Mouse (Mus musculus) embryo, embryonic 11.5 days (tissue): ENCODE data around the gene Vps13d.

Source experiments
- DNase-seq: peaks from one replicate; pipeline ENCODE4 v3.0.0-alpha.2; 2012; ENCODE audit warnings: low read depth, low spot score

Gene Vps13d

GRCm38 (mm10) chr4:145037631-145038416 lies 157.0 kb downstream of the Vps13d start:
- DNase-seq = no peak

DNA sequence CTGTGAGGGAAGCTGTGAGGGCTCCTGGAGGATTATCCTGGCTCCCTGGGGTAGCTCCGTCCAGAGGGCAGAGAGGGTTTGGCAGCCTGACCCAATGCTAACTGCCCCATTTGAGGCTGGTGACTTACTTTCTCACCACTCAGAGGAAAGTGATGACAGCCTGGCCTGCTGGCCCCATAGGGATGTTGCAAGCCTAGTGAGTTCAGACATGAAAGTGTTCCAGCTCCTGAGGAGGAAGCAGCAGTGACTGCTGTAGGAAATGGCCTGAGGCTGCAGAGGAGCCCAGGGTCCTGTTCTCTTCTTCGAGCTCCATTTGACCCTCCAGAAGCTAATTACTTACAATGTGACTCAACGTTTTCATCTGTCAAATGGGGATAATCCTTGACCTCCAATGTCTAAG lies 157.8 kb downstream of the Vps13d start:
- DNase-seq = no peak

DNA sequence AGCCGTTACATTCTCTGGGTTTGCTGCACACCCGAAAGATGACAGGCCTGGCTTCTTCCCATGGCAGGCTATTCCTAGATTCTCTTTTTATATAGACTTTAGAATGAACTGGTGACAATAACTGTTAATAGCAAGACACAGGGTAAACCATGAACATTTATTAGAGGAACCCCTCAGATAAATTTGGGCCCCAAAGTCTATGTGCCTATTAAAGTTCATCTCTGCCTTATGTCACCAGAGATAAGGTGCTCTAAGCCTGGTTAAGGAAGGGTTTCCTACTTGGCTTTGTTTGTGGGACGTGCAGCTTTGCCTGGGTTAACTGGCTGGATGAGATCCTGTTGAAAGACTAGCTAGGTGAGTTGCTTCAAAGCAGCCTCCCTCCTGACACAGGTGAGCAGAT lies 159.4 kb downstream of the Vps13d start:
- DNase-seq = no peak

DNA sequence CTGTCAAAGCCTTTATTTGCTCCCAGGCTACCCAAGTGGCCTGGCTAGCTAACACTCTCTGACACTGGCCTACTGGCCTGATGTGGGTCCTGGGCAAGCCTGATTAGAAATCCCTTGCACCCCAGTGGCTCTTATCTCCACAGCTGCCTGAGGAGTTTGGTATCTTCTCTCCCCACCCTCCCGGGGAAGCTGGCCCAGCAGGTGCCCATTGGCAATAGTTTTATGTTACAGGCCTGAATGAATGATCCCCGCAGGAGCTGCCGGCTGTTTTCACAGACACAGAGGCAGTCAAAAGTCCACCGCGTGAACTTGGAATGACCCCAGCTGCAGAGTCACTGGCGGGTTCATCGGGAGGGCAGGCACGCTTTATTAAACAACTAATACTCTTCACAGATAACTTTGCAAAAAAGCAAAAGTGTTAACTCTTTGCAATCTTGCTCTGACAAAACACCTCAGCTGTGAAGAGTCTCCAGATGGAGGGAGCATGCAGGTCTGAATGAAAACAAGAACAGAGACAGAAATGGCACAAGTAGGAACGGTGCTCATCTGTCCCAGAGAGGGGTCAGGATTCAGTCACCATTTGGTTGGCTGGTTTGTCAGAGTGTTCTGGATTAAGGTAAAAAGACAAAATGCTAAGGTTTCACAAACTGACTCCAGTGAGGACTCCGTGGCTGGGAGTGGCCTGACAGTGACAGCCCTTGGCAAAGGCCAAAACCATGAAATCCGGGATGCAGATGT lies 160.1 kb downstream of the Vps13d start:
- peak; percentile 61 for DNase-seq

- DNase-seq = no peak
Observed at GRCm38 (mm10) chr4:145033392-145033791, 161.4 kb downstream of the Vps13d start.

DNA sequence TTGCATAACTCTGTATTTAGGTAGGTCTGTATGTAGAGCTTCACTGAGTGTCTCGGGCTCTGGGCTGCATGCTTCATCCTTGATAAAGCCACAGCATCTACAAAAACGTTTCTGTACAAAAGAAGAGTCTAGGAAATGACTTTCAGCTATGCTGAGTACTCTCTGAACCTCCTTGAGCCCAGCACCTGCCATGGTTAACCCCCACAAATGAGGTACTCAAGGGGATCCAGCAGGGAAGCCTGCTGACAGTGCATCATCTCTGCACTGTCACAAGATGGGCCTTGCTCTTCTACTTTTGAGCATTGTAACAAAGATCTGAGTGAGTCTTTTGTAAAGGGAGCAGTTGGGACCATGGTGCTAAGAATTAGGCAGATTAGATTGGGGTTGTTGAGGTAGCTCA lies 162.2 kb downstream of the Vps13d start:
- no peak for DNase-seq

GRCm38 (mm10) chr4:145031510-145031909 lies 163.3 kb downstream of the Vps13d start:
- no peak for DNase-seq

- DNase-seq = no peak
Observed at GRCm38 (mm10) chr4:145026449-145026851, 168.4 kb downstream of the Vps13d start.

DNA sequence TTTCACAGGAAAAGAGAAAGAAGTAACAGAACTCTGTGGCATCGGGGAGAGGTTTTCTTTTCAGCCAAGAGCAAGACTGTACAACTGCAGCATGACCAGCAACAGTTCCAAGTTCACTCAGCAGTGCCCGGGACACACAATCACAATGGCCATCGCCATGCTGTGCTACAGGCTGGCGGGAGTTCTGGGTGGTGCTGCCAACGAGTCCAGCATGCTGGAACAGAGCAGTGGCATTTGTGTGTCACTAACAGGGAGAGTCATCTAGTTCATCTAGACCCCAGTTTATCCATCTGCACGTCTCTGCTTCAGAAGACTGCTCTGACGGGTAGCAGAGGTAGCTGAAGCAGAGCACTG lies 169.4 kb downstream of the Vps13d start:
- no peak for DNase-seq

DNA sequence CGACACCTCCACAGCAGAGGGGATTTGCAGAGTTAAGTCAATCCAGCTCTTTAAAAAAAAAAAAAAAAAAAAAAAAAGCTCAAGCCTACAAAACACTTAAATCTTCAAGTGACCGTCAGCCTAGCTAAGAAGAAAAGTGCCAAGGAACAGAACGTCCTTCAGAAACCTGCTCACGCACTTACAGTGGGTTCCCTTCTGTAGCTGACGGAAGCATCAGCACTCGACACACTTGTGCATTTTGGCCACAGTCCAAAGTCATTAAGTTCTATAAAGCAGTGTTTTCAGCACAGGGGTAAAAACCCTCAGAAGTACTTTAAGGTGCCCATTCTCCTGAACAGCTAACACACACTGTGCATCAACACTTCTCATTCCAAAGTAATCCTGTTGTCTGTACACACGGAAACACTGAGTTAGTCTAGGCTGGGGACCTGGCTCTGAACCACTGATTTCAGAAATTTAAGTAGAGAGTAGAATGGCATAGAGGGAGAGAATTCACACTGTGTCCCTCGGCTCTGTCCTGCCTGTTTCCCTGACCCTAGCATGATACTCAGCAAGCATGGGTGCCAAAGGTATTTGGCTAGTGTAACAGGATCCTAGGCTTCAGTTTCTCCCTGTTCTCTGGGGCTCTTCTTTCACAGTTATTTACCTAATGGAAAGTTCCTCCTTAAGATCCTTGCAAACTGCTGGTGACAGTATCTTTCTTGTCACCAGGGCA lies 170.0 kb downstream of the Vps13d start:
- no peak for DNase-seq

DNA sequence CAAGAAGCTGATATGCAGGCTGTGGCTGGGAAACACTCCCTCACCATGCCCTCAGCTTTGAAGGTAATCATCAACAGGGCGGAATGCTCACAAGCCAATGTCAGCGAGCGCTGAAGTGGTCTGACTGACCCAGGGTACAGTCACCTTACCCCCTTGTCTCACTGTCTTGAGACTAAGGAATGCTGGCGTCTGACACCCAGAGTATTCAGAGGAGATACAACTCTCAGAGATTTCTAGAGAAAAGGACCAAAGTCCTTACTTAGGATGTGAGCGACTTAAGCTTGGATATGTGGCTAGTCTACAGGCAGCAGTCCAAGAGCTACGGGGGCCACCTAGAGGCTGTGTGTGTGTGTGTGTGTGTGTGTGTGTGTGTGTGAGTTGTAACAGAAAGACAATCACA lies 170.9 kb downstream of the Vps13d start:
- DNase-seq = no peak

DNA sequence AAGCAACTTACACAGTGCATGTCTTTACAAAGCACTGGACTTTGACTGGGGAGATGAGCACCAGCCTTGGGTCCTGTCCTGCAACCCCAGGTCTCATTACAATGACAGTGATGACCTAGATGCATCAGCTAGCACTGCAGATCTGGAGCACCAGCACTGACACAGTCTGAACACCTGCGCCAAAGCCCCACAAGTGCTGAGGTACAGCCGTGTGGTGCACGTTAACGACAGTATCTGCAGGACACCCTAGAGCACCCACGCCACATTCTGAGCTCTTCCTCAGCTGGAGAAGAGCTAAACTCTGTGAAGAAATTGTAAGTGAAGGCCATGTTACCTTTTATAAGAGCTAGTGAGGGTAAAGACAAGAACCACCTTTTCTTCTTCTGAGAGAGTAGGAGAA lies 172.0 kb downstream of the Vps13d start:
- no peak for DNase-seq

GRCm38 (mm10) chr4:145022211-145022610 lies 172.6 kb downstream of the Vps13d start:
- DNase-seq = no peak

DNA sequence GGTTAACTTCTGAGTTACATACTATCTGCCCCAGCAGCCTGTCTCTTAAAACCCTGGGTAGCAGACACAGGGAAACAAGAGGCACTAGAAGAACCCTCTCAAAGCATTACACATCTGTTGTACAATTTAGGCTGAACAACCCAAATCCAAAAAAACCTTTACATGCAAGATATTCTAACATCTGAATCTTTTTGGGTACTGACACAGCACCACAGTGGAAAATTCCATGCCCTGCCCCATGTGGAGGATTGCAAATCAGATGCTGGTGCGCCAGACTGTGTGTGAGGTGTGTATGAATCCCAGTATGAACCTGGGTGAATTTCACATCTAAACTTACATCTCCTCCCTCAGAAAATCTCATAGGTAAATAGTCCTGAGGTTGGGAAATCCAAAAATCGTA lies 174.4 kb downstream of the Vps13d start:
- DNase-seq = no peak

DNA sequence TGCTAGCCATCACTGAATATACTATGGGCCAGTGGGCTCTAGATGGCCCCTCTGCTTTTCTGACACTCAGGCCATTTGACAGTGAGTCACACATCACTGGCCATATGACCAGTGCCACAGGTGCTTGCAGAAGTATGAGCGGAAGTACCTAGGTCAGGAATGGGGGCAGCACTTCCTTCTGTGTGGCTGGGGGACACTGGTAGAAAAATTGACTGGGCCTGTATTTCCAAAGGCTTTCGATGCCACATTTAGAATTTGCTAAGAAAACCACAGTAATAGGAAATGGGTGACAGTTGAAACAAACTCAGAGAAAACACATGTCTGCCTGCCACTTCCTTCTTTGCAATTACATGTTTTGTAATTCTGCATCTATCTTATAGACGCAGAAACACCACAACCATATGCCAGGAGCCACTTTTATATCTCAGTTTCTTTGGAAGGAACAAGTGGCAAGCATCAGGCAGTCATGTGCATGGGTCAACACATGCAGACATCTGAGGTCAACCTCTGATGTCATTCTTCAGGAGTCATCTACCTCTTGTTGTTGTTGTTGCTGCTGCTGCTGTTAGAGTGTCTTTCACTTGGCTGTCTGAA lies 175.6 kb downstream of the Vps13d start:
- DNase-seq = no peak

- no peak for DNase-seq
Observed at GRCm38 (mm10) chr4:145017745-145018144, 177.1 kb downstream of the Vps13d start.

GRCm38 (mm10) chr4:145016669-145017068 lies 178.1 kb downstream of the Vps13d start:
- DNase-seq = no peak

DNA sequence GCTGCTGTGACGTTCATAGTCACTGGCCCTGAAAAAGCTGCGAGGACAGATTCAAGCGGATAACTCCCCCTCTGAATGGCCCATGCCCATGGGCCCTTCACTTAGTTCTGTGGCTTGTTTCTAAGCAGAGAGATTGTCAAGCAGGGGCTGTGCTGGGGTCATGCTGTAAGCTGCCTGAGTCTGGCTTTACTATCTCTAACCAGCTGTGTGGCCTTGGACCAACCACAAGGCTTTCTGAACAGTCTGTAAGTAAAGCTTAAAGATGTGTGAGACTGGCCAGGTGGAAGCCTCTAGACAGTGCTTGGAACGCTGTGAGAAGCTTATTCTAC lies 180.2 kb downstream of the Vps13d start:
- no peak for DNase-seq

GRCm38 (mm10) chr4:145013760-145014631 lies 180.8 kb downstream of the Vps13d start:
- no peak for DNase-seq

- no peak for DNase-seq
Observed at GRCm38 (mm10) chr4:145013187-145013586, 181.6 kb downstream of the Vps13d start.

GRCm38 (mm10) chr4:145011156-145011555 lies 183.6 kb downstream of the Vps13d start:
- DNase-seq = no peak
